Mouse (Mus musculus) limb, embryonic 11.5 days (tissue): ENCODE measurements around the gene Tmem74b. TPM values are rescaled to one million over a fixed set of nuclear protein-coding genes. Genes with fewer than 3 reads are reported as not detected.

ENCODE experiments used
- ATAC-seq: fragments of 200-750 bp; cut with Nextera tagmentation; 2 replicates; pipeline ENCODE4 v1.8.0; 2017; ENCODE audit warnings: low read depth; ENCODE audit not compliant: insufficient number of reproducible peaks, low FRiP score, low TSS enrichment
- DNase-seq: peaks from one replicate; pipeline ENCODE4 v3.0.0-alpha.2; 2015; ENCODE audit warnings: low spot score
- H3K27ac ChIP-seq: fragments of 300-500 bp; sonication (generic); replicated peaks from 2 replicates; pipeline ENCODE4 v1.5.1; 2014; ENCODE audit warnings: low read depth, mild to moderate bottlenecking, low read length
- H3K27me3 ChIP-seq: fragments of 300-500 bp; sonication (generic); 2 replicates; pipeline ENCODE4 v1.6.1; 2014; ENCODE audit warnings: mild to moderate bottlenecking, low read length, mixed read lengths; ENCODE audit not compliant: control insufficient read depth, insufficient read depth
- H3K36me3 ChIP-seq: fragments of 300-500 bp; sonication (generic); 2 replicates; pipeline ENCODE4 v1.6.1; 2014; ENCODE audit warnings: mild to moderate bottlenecking, low read length, moderate library complexity, mixed read lengths; ENCODE audit not compliant: control insufficient read depth, insufficient read depth
- H3K4me1 ChIP-seq: fragments of 300-500 bp; sonication (generic); 2 replicates; pipeline ENCODE4 v1.6.1; 2014; ENCODE audit warnings: low read length, mixed read lengths; ENCODE audit not compliant: control insufficient read depth, insufficient read depth
- H3K4me2 ChIP-seq: fragments of 300-500 bp; sonication (generic); 2 replicates; pipeline ENCODE4 v1.6.1; 2014; ENCODE audit warnings: low read depth, mild to moderate bottlenecking, moderate library complexity; ENCODE audit not compliant: severe bottlenecking
- H3K4me3 ChIP-seq: fragments of 300-500 bp; sonication (generic); 2 replicates; pipeline ENCODE4 v1.5.1; 2014; ENCODE audit warnings: low read depth, low read length
- H3K9ac ChIP-seq: fragments of 300-500 bp; sonication (generic); 2 replicates; pipeline ENCODE4 v1.6.1; 2014; ENCODE audit warnings: mild to moderate bottlenecking, low read length
- H3K9me3 ChIP-seq: fragments of 300-500 bp; sonication (generic); 2 replicates; pipeline ENCODE4 v1.6.1; 2016; ENCODE audit warnings: low read length; ENCODE audit not compliant: control insufficient read depth
- WGBS: fragments of 180-500 bp; shearing (Covaris S2); extraction: QIAGEN DNeasy Blood & Tissue Kit; methylation state at CpG from one replicate; pipeline ENCODE4 v1.1.7; 2014; 5-methylcytosine and 5-hydroxymethylcytosine counted together
- polyA plus RNA-seq: library from polyadenylated mRNA; unstranded; fragments of >200 nt; fragmentation: Nextera tagmentation; extraction: Ambion mirVana; gene quantifications from 2 replicates; pipeline ENCODE4 v1.2.1, GENCODE M21; 2014

Gene Tmem74b
- polyA plus RNA-seq, 1 experiment from 2014 or later = 1.7 TPM

DNA sequence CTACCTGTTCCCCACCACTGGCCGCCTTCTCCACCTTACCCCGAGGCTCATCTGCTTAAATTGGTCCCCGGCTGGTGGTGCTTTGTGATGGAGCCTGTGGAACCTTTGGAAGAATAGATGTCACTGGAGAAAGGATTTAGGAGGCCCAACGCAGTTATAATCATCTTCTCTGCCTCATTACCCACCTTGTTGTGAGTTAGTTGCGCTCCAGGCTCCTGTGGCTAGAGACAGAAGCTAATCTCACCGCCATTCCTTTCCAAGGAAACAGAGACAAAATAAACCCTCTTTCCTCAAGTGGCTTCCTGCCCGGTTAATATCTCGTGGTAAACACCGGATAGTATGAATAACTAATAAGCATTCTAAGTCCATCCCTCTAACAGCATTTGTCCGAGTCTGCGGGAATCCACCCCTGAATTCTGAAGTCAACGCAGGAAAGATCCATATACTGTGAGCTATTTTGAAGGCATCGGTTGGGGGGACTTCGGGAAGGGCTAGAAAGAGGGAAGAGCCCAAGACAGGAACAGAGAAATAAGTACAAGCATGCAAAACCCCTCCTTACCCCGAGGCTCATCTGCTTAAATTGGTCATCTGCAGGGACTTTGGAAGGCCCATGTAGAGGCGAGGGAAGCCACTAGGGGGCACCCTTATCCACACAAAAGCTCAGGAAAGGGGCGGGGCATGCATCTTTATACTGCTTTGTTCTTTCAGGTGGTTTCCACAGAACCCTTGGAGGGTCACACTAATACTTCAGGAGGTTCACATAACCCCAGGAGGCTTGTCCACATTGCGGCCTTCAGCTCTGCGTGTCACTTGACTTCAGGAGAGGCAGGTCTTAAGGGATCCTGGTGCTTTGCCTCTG, 46.3 kb downstream of the Tmem74b start:
- Histone ChIP-seq H3K9ac (no peak overlapping the region), H3K27me3 (no peaks in the 10 kb centered on the region), H3K9me3 (no peaks in the 10 kb centered on the region; the same call in 1 of the 2 replicates), H3K36me3 (no peaks in the 10 kb centered on the region), H3K4me1 (no peaks in the 10 kb centered on the region), H3K27ac (no peak overlapping the region), H3K4me3 (no peak overlapping the region), H3K4me2 (no peak overlapping the region)
- 41% methylated on average over 19 of the region's 19 CpGs for WGBS
- DNase-seq (peak; percentile 95), ATAC-seq (peak; percentile 48; the same call in 1 of the 2 replicates)

DNA sequence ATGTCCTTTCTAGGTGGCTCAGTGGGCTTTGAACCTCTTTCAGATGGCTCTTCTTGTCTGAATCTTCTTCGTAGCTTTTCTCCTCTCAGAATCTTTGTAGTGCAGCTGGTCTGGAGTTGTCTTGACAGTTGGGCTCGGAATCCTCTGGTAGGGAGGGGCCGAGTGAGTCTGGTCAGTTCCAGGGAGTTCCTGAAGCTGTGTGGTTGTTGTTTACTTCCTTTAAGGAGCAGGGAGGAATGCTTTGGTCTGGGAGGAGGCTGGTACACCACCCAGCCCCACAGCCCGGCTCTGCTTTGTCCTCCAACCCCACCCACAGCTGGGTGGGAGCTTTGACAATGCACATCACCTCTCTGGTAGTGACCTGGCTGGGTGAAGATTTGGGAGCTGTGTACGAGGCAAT, 49.5 kb downstream of the Tmem74b start:
- Histone ChIP-seq H3K4me1 (no peaks in the 10 kb centered on the region), H3K9ac (no peak overlapping the region), H3K9me3 (no peaks in the 10 kb centered on the region; the same call in 1 of the 2 replicates), H3K4me3 (no peak overlapping the region), H3K27me3 (no peaks in the 10 kb centered on the region), H3K4me2 (no peak overlapping the region), H3K36me3 (no peaks in the 10 kb centered on the region), H3K27ac (no peak overlapping the region)
- DNase-seq (no peak), ATAC-seq (no peak)
- whole genome bisulfite sequencing = 83% methylated on average over 5 of the region's 5 CpGs

GRCm38 (mm10) chr2:151756277-151757061, 54.7 kb downstream of the Tmem74b start:
- ATAC-seq (no peak), DNase-seq (no peak)
- Histone ChIP-seq H3K27me3 (no peaks in the 10 kb centered on the region), H3K36me3 (no peaks in the 10 kb centered on the region), H3K4me2 (no peak overlapping the region), H3K9me3 (no peaks in the 10 kb centered on the region; the same call in 1 of the 2 replicates), H3K4me3 (no peak overlapping the region), H3K4me1 (peaks cover 8% of the 10 kb centered on the region), H3K9ac (no peak overlapping the region), H3K27ac (no peak overlapping the region)
- WGBS = 42% methylated on average over 9 of the region's 9 CpGs

DNA sequence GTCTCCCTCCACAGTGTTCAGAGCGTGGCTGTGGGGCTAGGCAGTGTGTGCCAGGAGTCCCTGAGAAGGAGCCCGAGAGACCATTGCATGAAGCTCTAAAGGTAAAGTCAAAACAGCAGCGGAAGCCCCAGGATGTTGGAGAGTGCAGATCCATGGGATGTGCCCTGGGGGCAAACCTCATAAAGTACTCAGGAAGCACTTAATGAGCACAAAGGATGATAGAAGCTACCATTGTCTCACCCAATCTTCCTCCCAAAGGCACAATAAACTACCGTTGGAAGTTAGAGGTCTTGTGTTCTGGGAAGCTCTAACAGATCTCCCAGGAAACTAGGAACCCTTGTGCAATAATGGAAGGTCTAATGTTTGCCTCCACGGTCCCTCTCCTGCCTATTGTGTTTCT, 55.6 kb downstream of the Tmem74b start:
- ATAC-seq (no peak), DNase-seq (no peak)
- WGBS = 32% methylated on average over 5 of the region's 5 CpGs
- no peak overlapping the region for H3K4me3 ChIP-seq
- H3K9me3 ChIP-seq = no peaks in the 10 kb centered on the region
- no peaks in the 10 kb centered on the region for H3K27me3 ChIP-seq
- peaks cover 8% of the 10 kb centered on the region for H3K4me1 ChIP-seq
- no peak overlapping the region for H3K4me2 ChIP-seq
- H3K9ac ChIP-seq = no peak overlapping the region
- no peak overlapping the region for H3K27ac ChIP-seq
- no peaks in the 10 kb centered on the region for H3K36me3 ChIP-seq

GRCm38 (mm10) chr2:151758806-151759353, 57.1 kb downstream of the Tmem74b start:
- no peak overlapping the region for H3K4me2 ChIP-seq
- no peaks in the 10 kb centered on the region for H3K9me3 ChIP-seq
- no peak overlapping the region for H3K9ac ChIP-seq
- 0 out of 2 replicates have a peak overlapping the region, but pooled peaks have one; percentile 39 for H3K27ac ChIP-seq
- H3K4me3 ChIP-seq = no peak overlapping the region
- peak; percentile 63; the same call in 1 of the 2 replicates for ATAC-seq
- WGBS = 15% methylated on average over 1 of the region's 1 CpGs
- H3K27me3 ChIP-seq = no peaks in the 10 kb centered on the region
- H3K4me1 ChIP-seq = peaks cover 8% of the 10 kb centered on the region
- no peaks in the 10 kb centered on the region for H3K36me3 ChIP-seq
- peak; percentile 50 for DNase-seq

Other genes with a start within 250 kb of the Tmem74b start
- gene 4921509C19Rik, start 225.9 kb upstream of the Tmem74b start, polyA plus RNA-seq = not detected in 2 replicates
- 313 and 321 TPM in 2 replicates for gene Nsfl1c, start 207.8 kb upstream of the Tmem74b start, polyA plus RNA-seq
- 494 and 502 TPM in 2 replicates for gene Fkbp1a, start 159.5 kb upstream of the Tmem74b start, polyA plus RNA-seq
- 0.48 and 0.84 TPM in 2 replicates for gene Sdcbp2, start 129.4 kb upstream of the Tmem74b start, polyA plus RNA-seq
- gene Snph, start 69.4 kb upstream of the Tmem74b start, polyA plus RNA-seq = 0.06 and 0.21 TPM in 2 replicates
- gene Rad21l, start 33.5 kb upstream of the Tmem74b start, polyA plus RNA-seq = not detected in 2 replicates
- gene Psmf1, start 42.2 kb downstream of the Tmem74b start, polyA plus RNA-seq = 52.8 and 54.1 TPM in 2 replicates
- 5.2 and 5.8 TPM in 2 replicates for gene Rspo4, start 140.9 kb downstream of the Tmem74b start, polyA plus RNA-seq
- gene Angpt4, start 209.2 kb downstream of the Tmem74b start, polyA plus RNA-seq = 0.23 TPM in 1 of 2 replicates, not detected in the other